Mouse (Mus musculus) lung, embryonic 16.5 days (tissue): ENCODE results near the gene Uqcrc1. TPM values are rescaled to one million over a fixed set of nuclear protein-coding genes. Genes with fewer than 3 reads are reported as not detected.

Experiments used
- ATAC-seq: fragments of 200-750 bp; cut with Nextera tagmentation; 2 replicates; pipeline ENCODE4 v1.8.0; 2017; ENCODE audit warnings: low read depth, mild to moderate bottlenecking, moderate library complexity
- H3K27ac ChIP-seq: fragments of 300-500 bp; sonication (generic); 2 replicates; pipeline ENCODE4 v1.5.1; 2014; ENCODE audit warnings: mild to moderate bottlenecking, control low read depth, low read length
- H3K27me3 ChIP-seq: fragments of 300-500 bp; sonication (generic); 2 replicates; pipeline ENCODE4 v1.6.1; 2014; ENCODE audit warnings: low read depth, low read length, mixed read lengths; ENCODE audit not compliant: control insufficient read depth, insufficient read depth
- H3K36me3 ChIP-seq: fragments of 300-500 bp; sonication (generic); 2 replicates; pipeline ENCODE4 v1.6.1; 2014; ENCODE audit warnings: low read length; ENCODE audit not compliant: control insufficient read depth, insufficient read depth
- H3K4me1 ChIP-seq: fragments of 300-500 bp; sonication (generic); replicated peaks from 2 replicates; pipeline ENCODE4 v1.6.1; 2014; ENCODE audit warnings: low read length, mixed read lengths; ENCODE audit not compliant: control insufficient read depth, insufficient read depth
- H3K4me2 ChIP-seq: fragments of 300-500 bp; sonication (generic); 2 replicates; pipeline ENCODE4 v1.6.1; 2014; ENCODE audit warnings: low read depth, low read length, control low read depth
- H3K4me3 ChIP-seq: fragments of 300-500 bp; sonication (generic); 2 replicates; pipeline ENCODE4 v1.5.1; 2014; ENCODE audit warnings: mild to moderate bottlenecking, low read length, control low read depth
- H3K9ac ChIP-seq: fragments of 300-500 bp; sonication (generic); 2 replicates; pipeline ENCODE4 v1.6.1; 2014; ENCODE audit warnings: low read length, control low read depth
- H3K9me3 ChIP-seq: fragments of 300-500 bp; sonication (generic); 2 replicates; pipeline ENCODE4 v1.6.1; 2016; ENCODE audit warnings: low read length; ENCODE audit not compliant: control insufficient read depth
- WGBS: fragments of 180-500 bp; shearing (Covaris S2); extraction: QIAGEN DNeasy Blood & Tissue Kit; methylation state at CpG from one replicate; pipeline ENCODE4 v1.1.7; 2014; 5-methylcytosine and 5-hydroxymethylcytosine counted together
- polyA plus RNA-seq: library from polyadenylated mRNA; unstranded; fragments of >200 nt; fragmentation: Nextera tagmentation; extraction: Ambion mirVana; gene quantifications from 2 replicates; pipeline ENCODE4 v1.2.1, GENCODE M21; 2015

Uqcrc1 gene
- 397 and 421 TPM in 2 replicates for polyA plus RNA-seq

GRCm38 (mm10) chr9:108936418-108937364, at the start of gene Uqcrc1:
Uqcrc1 (plus strand) TSS chr9:108936633.
- Histone ChIP-seq H3K27me3 (no peaks in the 10 kb centered on the region), H3K4me1 (peaks cover 4% of the 10 kb centered on the region), H3K27ac (0 out of 2 replicates have a peak within 1 kb of the TSS, but pooled peaks have one; percentile 2), H3K9me3 (no peaks in the 10 kb centered on the region), H3K4me2 (peak within 1 kb of the TSS; percentile 89), H3K9ac (peak within 1 kb of the TSS; percentile 78), H3K36me3 (peaks cover 21% of the 10 kb centered on the region), H3K4me3 (peak within 1 kb of the TSS; percentile 99)
- ATAC-seq: peak; percentile 91
- WGBS: under 1% methylated on average over 58 of the region's 58 CpGs

GRCm38 (mm10) chr9:108912308-108912707, 24.1 kb upstream of the Uqcrc1 start:
- 62% methylated on average over 6 of the region's 6 CpGs for WGBS
- no peaks in the 10 kb centered on the region for H3K4me1 ChIP-seq
- H3K9me3 ChIP-seq: no peaks in the 10 kb centered on the region
- H3K4me2 ChIP-seq: no peak overlapping the region
- H3K27ac ChIP-seq: no peak overlapping the region
- no peak overlapping the region for H3K4me3 ChIP-seq
- ATAC-seq: no peak
- H3K27me3 ChIP-seq: no peaks in the 10 kb centered on the region
- H3K9ac ChIP-seq: no peak overlapping the region
- no peaks in the 10 kb centered on the region for H3K36me3 ChIP-seq

GRCm38 (mm10) chr9:108913161-108913560, 23.3 kb upstream of the Uqcrc1 start:
- Histone ChIP-seq H3K9me3 (no peaks in the 10 kb centered on the region), H3K27me3 (no peaks in the 10 kb centered on the region), H3K36me3 (no peaks in the 10 kb centered on the region), H3K9ac (no peak overlapping the region), H3K4me2 (no peak overlapping the region), H3K4me1 (no peaks in the 10 kb centered on the region), H3K4me3 (no peak overlapping the region), H3K27ac (no peak overlapping the region)
- ATAC-seq: no peak
- WGBS: 83% methylated on average over 7 of the region's 7 CpGs

- H3K4me1 ChIP-seq: no peaks in the 10 kb centered on the region
- no peak overlapping the region for H3K4me3 ChIP-seq
- no peaks in the 10 kb centered on the region for H3K27me3 ChIP-seq
- ATAC-seq: no peak
- H3K27ac ChIP-seq: no peak overlapping the region
- no peaks in the 10 kb centered on the region for H3K36me3 ChIP-seq
- H3K9me3 ChIP-seq: no peaks in the 10 kb centered on the region
- H3K4me2 ChIP-seq: no peak overlapping the region
- WGBS: 60% methylated on average over 10 of the region's 10 CpGs
- no peak overlapping the region for H3K9ac ChIP-seq
Observed at GRCm38 (mm10) chr9:108913621-108914020, 22.8 kb upstream of the Uqcrc1 start.

GRCm38 (mm10) chr9:108914491-108914890, 21.9 kb upstream of the Uqcrc1 start, which contains the start of gene Tmem89:
Tmem89 (plus strand) TSS chr9:108914619.
- Histone ChIP-seq H3K4me2 (no peak within 1 kb of the TSS), H3K4me1 (no peaks in the 10 kb centered on the region), H3K9ac (no peak within 1 kb of the TSS), H3K9me3 (no peaks in the 10 kb centered on the region), H3K4me3 (no peak within 1 kb of the TSS), H3K27me3 (no peaks in the 10 kb centered on the region), H3K27ac (no peak within 1 kb of the TSS), H3K36me3 (no peaks in the 10 kb centered on the region)
- 46% methylated on average over 6 of the region's 6 CpGs for WGBS
- ATAC-seq: peak; percentile 47

GRCm38 (mm10) chr9:108925897-108926296, 10.5 kb upstream of the Uqcrc1 start:
- Histone ChIP-seq H3K27me3 (no peaks in the 10 kb centered on the region), H3K4me3 (no peak overlapping the region), H3K36me3 (no peaks in the 10 kb centered on the region), H3K27ac (no peak overlapping the region), H3K9me3 (no peaks in the 10 kb centered on the region), H3K9ac (no peak overlapping the region), H3K4me1 (no peaks in the 10 kb centered on the region), H3K4me2 (no peak overlapping the region)
- no peak for ATAC-seq
- 54% methylated on average over 8 of the region's 8 CpGs for WGBS

- H3K4me2 ChIP-seq: no peak overlapping the region
- 78% methylated on average over 3 of the region's 3 CpGs for WGBS
- no peak overlapping the region for H3K27ac ChIP-seq
- no peak overlapping the region for H3K9ac ChIP-seq
- H3K4me1 ChIP-seq: no peaks in the 10 kb centered on the region
- H3K27me3 ChIP-seq: no peaks in the 10 kb centered on the region
- H3K4me3 ChIP-seq: no peak overlapping the region
- no peaks in the 10 kb centered on the region for H3K9me3 ChIP-seq
- H3K36me3 ChIP-seq: no peaks in the 10 kb centered on the region
- ATAC-seq: no peak
Observed at GRCm38 (mm10) chr9:108928424-108928823, 8.0 kb upstream of the Uqcrc1 start.

GRCm38 (mm10) chr9:108935991-108936390, 442 bp upstream of the Uqcrc1 start:
- no peak for ATAC-seq
- no peak overlapping the region for H3K9ac ChIP-seq
- no peaks in the 10 kb centered on the region for H3K27me3 ChIP-seq
- no peak overlapping the region for H3K27ac ChIP-seq
- peaks cover 18% of the 10 kb centered on the region for H3K36me3 ChIP-seq
- peaks cover 4% of the 10 kb centered on the region for H3K4me1 ChIP-seq
- H3K9me3 ChIP-seq: no peaks in the 10 kb centered on the region
- WGBS: 10% methylated on average over 3 of the region's 3 CpGs
- no peak overlapping the region for H3K4me2 ChIP-seq
- H3K4me3 ChIP-seq: peak overlapping the region; percentile 99; the same call in 1 of the 2 replicates

GRCm38 (mm10) chr9:108945111-108945510, 8.7 kb downstream of the Uqcrc1 start:
- Histone ChIP-seq H3K4me3 (no peak overlapping the region), H3K9me3 (no peaks in the 10 kb centered on the region), H3K4me1 (no peaks in the 10 kb centered on the region; the same call in 1 of the 2 replicates), H3K27ac (no peak overlapping the region), H3K27me3 (no peaks in the 10 kb centered on the region), H3K9ac (no peak overlapping the region), H3K36me3 (peaks cover 57% of the 10 kb centered on the region), H3K4me2 (no peak overlapping the region)
- 73% methylated on average over 9 of the region's 9 CpGs for WGBS
- no peak for ATAC-seq
